Mouse (Mus musculus): Measurements from ENCODE around the gene Tnni1. TPM values are rescaled to one million over a fixed set of nuclear protein-coding genes. Genes with fewer than 3 reads are reported as not detected.
A peak's percentile ranks its signal among the peaks of the same experiment; 100 is the strongest.

Gene Tnni1
- total RNA-seq (2015; ENCODE audit: low replicate concordance) (not detected in 2 replicates), total RNA-seq (2017; ENCODE audit: low replicate concordance) (not detected in 2 replicates)

- no peak for ATAC-seq (replicated peaks; ENCODE audit: low FRiP score, poor library complexity, severe bottlenecking)
These were observed at the start of gene Tnni1 for GRCm38 (mm10) chr1:135778780-135779535. TSS of gene Tnni1 (plus strand) at chr1:135779434.

DNA sequence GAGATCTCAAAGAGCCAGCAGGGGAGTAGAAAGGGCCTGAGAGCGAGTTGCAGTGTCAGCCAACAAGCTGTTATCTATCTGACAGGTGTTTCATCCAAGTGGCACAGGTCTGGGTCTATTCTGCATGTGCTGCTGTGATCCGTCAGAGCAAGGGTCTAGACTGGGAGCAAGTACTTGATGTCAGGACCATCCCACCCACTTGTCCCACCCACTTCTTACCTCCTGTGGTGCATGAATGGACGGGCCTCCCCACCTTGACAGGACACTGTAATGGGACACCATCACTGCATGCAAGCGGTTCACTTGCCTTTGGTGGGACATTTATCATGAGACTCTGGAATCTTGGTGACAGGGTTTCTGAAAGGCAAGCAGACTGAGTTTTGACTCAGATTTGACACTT lies 49.4 kb upstream of the Tnni1 start:
- peak; percentile 31; the same call in 1 of the 2 replicates for ATAC-seq (replicated peaks; ENCODE audit: low FRiP score, poor library complexity, severe bottlenecking)

DNA sequence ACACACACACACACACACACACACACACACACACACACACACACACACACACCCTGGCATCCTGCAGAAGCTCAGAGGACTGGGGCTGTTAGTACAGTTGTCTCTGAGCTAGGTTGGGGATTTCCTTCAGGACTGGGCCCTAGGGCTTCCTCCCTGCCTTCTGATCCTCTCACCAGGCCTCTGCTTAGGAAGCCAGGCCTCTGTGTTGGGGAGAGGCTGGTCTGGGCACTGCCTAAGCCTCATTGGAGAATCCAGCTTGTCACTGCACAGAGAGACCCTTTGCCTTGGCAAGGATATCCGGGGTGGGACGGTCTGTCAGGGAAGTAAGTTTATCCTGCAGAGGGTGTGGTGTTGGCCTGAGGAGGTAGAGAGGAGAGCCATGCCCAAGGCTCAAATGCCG lies 48.9 kb upstream of the Tnni1 start:
- ATAC-seq (replicated peaks; ENCODE audit: low FRiP score, poor library complexity, severe bottlenecking), result 0 out of 2 replicates have a peak, but pooled peaks have one; percentile 6

GRCm38 (mm10) chr1:135731393-135731792 lies 47.8 kb upstream of the Tnni1 start:
- no peak for ATAC-seq (replicated peaks; ENCODE audit: low FRiP score, poor library complexity, severe bottlenecking)

DNA sequence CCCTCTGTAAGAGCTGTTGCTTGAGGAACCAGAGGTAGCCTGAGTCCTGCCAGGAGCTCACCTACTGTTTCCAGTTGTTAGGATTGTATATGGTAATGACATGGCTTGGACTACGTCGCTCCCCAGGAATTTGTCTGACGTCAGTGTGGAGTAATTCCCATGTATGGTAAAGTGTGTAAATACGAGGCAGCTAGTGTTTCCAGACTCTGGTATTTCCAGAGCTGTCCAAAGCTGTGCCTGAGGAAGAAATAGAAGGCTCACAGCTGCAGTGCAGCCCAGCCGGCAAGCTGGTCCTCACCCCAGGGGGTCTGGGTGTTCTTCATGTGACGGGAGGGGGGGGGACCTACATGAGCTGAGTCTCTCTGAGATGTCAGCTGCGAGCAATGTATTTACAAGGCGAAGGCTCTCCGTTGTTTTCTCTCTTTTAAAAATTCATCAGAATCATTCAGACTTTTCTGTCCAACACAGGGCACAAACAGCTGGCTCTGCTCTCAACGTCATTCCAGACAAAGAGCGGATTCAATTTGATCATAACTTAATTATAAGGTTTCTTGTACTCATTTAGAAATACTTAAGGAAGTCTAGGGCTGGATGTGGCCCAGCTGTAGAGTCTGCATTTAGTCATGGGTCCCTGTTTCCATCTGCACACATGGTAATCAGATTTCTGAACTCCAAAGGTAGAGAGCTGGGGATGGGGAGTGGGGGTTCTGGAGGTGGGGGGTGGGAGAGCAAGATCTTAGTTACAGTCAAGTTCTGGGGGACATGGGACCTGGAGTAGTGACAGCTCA lies 47.1 kb upstream of the Tnni1 start:
- no peak for ATAC-seq (replicated peaks; ENCODE audit: low FRiP score, poor library complexity, severe bottlenecking)

GRCm38 (mm10) chr1:135734225-135734937 lies 44.9 kb upstream of the Tnni1 start:
- no peak for ATAC-seq (replicated peaks; ENCODE audit: low FRiP score, poor library complexity, severe bottlenecking)

- no peak for ATAC-seq (replicated peaks; ENCODE audit: low FRiP score, poor library complexity, severe bottlenecking)
These were observed 43.8 kb upstream of the Tnni1 start for GRCm38 (mm10) chr1:135735460-135735859.

DNA sequence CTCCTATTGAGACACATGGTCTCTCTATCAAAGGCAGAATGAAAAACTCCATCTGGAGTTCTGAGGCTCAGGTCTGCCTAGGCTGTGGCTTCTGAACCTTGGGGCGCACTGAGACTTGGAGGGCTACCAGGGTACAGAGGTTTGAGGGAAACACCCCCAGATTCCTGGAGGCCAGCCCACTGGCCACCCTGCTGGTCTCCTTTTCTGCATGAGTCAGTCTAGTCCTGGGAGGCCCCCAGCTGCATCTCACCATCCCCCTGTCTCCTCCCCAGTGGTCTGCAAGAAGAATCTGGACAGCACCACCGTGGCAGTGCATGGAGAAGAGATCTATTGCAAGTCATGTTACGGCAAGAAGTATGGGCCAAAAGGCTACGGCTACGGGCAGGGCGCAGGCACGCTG lies 34.2 kb upstream of the Tnni1 start:
- no peak for ATAC-seq (replicated peaks; ENCODE audit: low FRiP score, poor library complexity, severe bottlenecking)

GRCm38 (mm10) chr1:135746248-135746647 lies 33.0 kb upstream of the Tnni1 start:
- ATAC-seq (replicated peaks; ENCODE audit: low FRiP score, poor library complexity, severe bottlenecking), result no peak

DNA sequence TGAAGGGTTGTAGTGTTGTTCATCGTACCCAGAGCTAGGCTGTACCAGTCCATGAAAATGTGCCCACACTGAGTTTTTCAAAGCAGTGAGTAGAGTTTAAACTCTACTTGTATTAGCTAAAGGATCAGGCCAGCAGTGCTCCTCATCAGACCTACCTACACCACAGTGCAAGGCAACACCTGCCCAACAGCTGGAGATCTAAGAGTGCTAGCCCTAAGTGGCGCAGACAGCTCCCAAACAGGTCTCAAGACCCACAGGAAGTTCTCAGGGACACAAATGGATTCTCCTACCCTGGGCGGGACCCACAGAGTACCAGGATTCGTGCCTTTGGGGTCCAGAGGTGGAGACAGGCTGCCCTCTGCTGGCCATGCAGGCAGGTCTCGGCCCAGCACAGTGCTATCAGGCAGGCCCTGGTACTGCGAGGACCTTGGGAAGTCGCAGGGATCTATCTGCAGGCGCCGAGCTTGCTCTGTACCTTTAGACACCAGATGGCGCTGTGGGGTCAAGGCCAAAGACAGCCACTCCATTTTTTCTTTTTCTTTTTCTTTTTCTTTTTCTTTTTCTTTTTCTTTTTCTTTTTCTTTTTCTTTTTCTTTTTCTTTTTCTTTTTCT lies 26.4 kb upstream of the Tnni1 start:
- peak; percentile 95 for ATAC-seq (replicated peaks; ENCODE audit: low FRiP score, poor library complexity, severe bottlenecking)

- no peak for ATAC-seq (replicated peaks; ENCODE audit: low FRiP score, poor library complexity, severe bottlenecking)
These were observed 23.9 kb upstream of the Tnni1 start for GRCm38 (mm10) chr1:135755287-135755686.

DNA sequence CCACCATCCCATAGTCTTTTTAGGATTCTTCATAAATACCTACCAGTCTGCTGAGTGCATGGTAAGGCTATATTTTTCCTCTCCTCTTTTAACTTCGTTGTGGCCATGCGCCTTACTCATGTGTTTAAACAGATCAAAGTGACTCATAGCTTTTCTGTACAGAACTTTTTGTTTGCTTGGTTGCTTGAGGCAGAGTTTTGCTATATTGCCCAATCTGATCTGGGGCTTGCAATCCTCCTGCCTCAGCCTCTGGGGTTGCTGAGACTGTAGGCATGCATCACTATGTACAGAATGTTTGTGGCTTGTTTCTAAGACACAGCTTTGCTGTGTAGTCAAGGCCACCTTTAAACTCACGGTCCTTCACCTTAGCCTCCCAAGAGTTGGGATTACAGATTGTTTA lies 23.3 kb upstream of the Tnni1 start:
- ATAC-seq (replicated peaks; ENCODE audit: low FRiP score, poor library complexity, severe bottlenecking), result no peak

DNA sequence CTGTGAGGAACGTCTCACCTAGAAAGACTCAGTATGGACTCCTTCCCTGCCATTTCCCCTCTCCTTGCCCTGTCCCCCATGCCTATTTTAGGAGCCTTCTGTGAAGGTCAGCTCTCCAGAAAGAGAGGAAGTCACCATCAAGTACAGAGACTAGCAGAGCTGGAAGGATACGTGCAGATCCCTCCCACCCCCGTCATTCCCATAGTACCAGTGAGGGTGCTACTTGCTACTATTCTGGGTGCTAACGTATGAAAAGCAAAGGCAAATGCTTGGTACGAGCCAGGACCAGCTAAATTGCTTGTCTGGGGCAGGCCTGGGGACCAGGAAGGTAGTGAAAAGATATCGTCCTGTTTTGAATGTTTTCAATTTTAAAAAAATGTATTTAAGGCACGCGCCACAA lies 21.9 kb upstream of the Tnni1 start:
- ATAC-seq (replicated peaks; ENCODE audit: low FRiP score, poor library complexity, severe bottlenecking), result no peak

DNA sequence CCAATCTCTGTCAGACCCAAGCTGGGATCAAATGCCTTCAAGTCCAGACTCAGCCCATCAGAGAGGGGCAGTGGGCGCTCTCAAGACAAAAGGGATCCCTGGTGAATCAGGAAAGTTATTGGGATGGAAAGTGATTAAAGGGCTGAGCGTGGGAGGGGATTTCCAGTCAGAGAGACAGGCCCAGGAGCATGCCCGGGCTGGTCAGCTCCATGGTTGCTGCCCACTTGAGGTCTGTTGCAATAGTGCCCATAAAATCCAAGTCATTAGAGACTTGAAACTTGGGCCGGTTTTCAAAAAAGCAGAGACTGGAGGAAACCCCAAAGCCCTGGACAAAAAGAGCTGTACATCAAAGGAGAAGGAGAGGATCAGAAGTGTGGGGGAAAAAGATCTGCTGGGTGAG lies 19.5 kb upstream of the Tnni1 start:
- ATAC-seq (replicated peaks; ENCODE audit: low FRiP score, poor library complexity, severe bottlenecking), result no peak

DNA sequence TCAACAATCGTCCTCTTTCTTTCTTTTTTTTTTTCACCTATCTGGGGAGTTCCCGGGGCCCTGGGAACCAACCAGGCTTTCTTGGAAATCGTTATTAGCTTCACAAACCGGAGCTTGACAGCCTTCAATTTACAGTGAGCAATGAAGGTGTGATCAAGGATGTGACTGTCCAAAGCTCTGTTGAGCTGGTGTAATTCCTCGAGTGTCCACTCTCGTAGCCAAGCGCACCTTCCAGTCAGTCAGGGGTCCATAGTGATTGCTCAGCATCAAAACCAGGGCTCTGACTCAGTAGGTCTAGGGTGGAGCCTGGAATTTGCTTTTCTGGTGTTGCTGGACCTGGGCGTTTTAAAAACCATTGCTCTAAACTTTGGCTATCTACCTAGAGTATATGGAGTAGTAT lies 19.0 kb upstream of the Tnni1 start:
- ATAC-seq (replicated peaks; ENCODE audit: low FRiP score, poor library complexity, severe bottlenecking), result no peak

- ATAC-seq (replicated peaks; ENCODE audit: low FRiP score, poor library complexity, severe bottlenecking), result no peak
These were observed 17.5 kb upstream of the Tnni1 start for GRCm38 (mm10) chr1:135761728-135762127.

- no peak for ATAC-seq (replicated peaks; ENCODE audit: low FRiP score, poor library complexity, severe bottlenecking)
These were observed 15.6 kb upstream of the Tnni1 start for GRCm38 (mm10) chr1:135763503-135764205.

DNA sequence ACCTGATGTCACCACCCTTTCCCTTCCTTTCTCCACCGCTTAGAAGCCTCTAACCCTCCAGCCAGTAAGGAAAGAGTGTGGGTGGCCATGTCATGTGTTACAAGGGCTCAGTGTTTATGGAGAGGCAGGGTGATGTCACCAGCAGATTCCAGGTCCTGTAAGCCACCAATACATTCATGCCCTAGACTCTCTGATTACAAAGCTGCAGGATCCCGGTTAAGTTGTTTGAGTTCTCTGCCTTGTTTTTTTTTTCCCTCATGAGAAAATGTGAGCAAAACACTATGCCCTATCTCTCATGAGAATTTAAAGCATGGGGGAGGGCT lies 15.1 kb upstream of the Tnni1 start:
- no peak for ATAC-seq (replicated peaks; ENCODE audit: low FRiP score, poor library complexity, severe bottlenecking)

Data from erythroblast, adult 5-6 weeks (primary cell).